ENCODE assay signal across 29 mouse cellular contexts in the genomic region with DNA sequence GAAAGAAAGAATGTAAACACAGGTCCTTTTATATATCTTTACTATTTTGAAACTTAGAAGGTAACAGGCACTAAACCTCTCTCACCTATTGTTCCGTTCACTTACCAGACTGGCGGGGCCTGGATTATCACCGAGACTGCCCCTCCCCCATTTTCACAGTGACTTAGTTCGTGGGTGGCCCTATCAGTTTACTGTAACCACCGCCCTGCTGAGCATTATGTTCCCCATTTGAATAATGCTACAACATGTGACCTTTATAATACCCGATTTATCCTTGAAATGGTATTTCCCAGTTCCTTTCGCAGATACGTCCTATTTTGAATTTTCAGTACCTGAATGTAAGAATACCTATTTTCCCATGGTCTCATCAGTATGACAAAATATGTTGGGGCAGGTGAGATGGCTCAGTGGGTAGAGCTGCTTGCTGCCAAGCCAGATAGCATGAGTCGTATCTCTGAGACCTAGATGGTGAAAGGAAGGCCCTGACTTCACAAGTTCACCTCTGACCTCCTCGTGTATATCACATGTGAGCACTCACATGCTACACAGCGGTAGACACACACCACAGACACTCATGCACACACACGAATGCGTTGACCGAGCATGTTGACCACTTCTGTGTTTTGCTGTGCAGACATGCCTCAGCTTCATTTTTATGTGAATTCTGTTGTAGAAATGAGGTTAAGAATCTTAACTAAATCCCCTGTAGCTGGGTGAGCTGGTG. TPM values are rescaled to one million over a fixed set of nuclear protein-coding genes. Genes with fewer than 3 reads are reported as not detected.
"Had no signal": no experiment of that assay in that cellular context is flagged by ENCODE, and none has a peak within 500 bp of the region (broad histone marks: within the 10 kb centered on the region; RNA-seq: fewer than 3 reads in every experiment).

No protein-coding gene starts in this region.

- H3K4me1 ChIP-seq: heart, embryonic 15.5 days; hindbrain, embryonic 13.5 days; hindbrain, embryonic 15.5 days; kidney, embryonic 15.5 days; limb, embryonic 12.5 days; liver, embryonic 13.5 days; liver, embryonic 15.5 days had no signal

- H3K27ac ChIP-seq: heart, embryonic 13.5 days; heart, embryonic 15.5 days; hindbrain, embryonic 13.5 days; hindbrain, embryonic 15.5 days; hindbrain, postnatal 0 days; kidney, embryonic 15.5 days; kidney, postnatal 0 days; limb, embryonic 12.5 days; liver, embryonic 13.5 days; liver, embryonic 15.5 days had no signal

- H3K4me2 ChIP-seq: heart, embryonic 11.5 days; heart, embryonic 13.5 days; heart, embryonic 15.5 days; hindbrain, embryonic 13.5 days; hindbrain, embryonic 15.5 days; kidney, embryonic 15.5 days; limb, embryonic 12.5 days; liver, embryonic 11.5 days; liver, embryonic 13.5 days; liver, embryonic 15.5 days had no signal

- DNase-seq: gastrocnemius, postnatal 14 days; gastrocnemius, postnatal 36 days; heart, adult 18-20 months; heart, postnatal 14 days; heart, postnatal 36 days; kidney, adult 11 months; kidney, adult 2 months; kidney, adult 9 months; kidney, postnatal 14 days; kidney, postnatal 36 days; layer of hippocampus, adult 9-11 months; left cerebral cortex, postnatal 4 days; liver; liver, embryonic 13.5 days had no signal

- H3K27me3 ChIP-seq: heart, embryonic 13.5 days; heart, embryonic 15.5 days; hindbrain, embryonic 13.5 days; hindbrain, embryonic 15.5 days; kidney, embryonic 15.5 days; limb, embryonic 12.5 days; liver, embryonic 13.5 days; liver, embryonic 15.5 days had no signal

- H3K4me3 ChIP-seq: heart, embryonic 13.5 days; heart, embryonic 15.5 days; hindbrain, embryonic 13.5 days; hindbrain, embryonic 15.5 days; kidney, embryonic 15.5 days; limb, embryonic 12.5 days; liver, embryonic 13.5 days; liver, embryonic 15.5 days had no signal

- H3K9ac ChIP-seq: heart, embryonic 13.5 days; heart, embryonic 15.5 days; hindbrain, embryonic 13.5 days; hindbrain, embryonic 15.5 days; kidney, embryonic 15.5 days; limb, embryonic 12.5 days; liver, embryonic 13.5 days; liver, embryonic 15.5 days had no signal

- ATAC-seq: hindbrain, postnatal 0 days; intestine, embryonic 16.5 days had no signal

- H3K9me3 ChIP-seq: heart, embryonic 13.5 days; heart, embryonic 15.5 days; hindbrain, embryonic 13.5 days; hindbrain, embryonic 15.5 days; kidney, embryonic 15.5 days; limb, embryonic 12.5 days; liver, embryonic 13.5 days; liver, embryonic 15.5 days had no signal

RNA-seq across cellular contexts. Expression of gene Slc24a1, which starts 46.3 kb away (rescaled TPM):
- total RNA-seq: gastrocnemius, adult 8-10 months; hematopoietic stem cell, adult 5-6 weeks had no signal
- polyA plus RNA-seq: kidney, adult 2 months; kidney, postnatal 0 days; large intestine, adult 2 months had no signal
